Comparison of ENCODE assay signal across 8 mouse cellular contexts in the genomic region with DNA sequence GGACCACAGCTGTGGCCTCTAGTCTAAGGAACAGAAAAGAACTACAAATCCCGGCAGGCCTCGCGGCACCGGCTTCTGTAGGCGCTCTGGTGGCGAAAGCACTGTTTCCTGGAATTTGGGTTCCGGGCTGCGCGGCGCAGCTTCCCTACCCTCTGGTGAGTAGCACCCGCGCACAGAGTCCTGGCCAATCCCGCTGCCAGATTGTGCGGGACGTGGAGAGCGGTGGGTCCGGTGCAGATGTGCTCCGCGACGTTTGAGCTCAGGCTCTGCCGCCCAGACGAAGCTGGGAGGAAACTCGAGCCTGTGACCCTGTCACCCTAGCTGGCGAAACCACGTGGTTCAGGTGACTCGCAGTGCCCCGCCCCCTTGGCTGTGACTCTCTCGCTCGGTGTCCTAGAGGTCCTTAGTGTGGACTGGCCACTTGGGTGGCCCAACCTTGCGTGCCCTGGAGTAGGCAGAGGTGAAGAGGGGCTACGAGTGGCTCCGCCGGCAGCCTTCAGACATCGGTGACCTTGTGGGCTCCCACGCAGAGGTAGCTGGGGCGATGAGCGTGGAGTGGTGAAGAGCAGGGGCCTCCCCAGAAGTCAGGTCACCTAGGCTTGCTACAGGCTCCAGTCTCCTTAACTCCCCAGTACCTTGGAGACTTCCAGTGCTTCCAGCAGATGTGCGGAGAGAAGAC. TPM values are rescaled to one million over a fixed set of nuclear protein-coding genes. Genes with fewer than 3 reads are reported as not detected.
DNase-seq lines count a peak whose midpoint lies in the region; ATAC-seq and TF ChIP-seq lines count a peak whose summit lies in the region.

A gene (plus strand): TSS at position 114 of the 679 bp plus-strand sequence.

- no peaks in the 10 kb centered on the region for H3K9me3 ChIP-seq in G1E (replicated peaks)
- H3K9me3 ChIP-seq in forebrain, postnatal 0 days (ENCODE audit: low read length), result no peaks in the 10 kb centered on the region
- H3K9me3 ChIP-seq in lung, embryonic 15.5 days, result no peaks in the 10 kb centered on the region

- WGBS in forebrain, postnatal 0 days, result 1% methylated on average over 38 of the region's 38 CpGs
- under 1% methylated on average over 38 of the region's 38 CpGs for WGBS in lung, embryonic 15.5 days

- H3K4me3 ChIP-seq in G1E (ENCODE audit: low read depth, low read length), result peak within 1 kb of the TSS; percentile 81
- peak within 1 kb of the TSS; percentile 72 for H3K4me3 ChIP-seq in forebrain, postnatal 0 days (ENCODE audit: low read depth, low read length)
- H3K4me3 ChIP-seq in lung, embryonic 15.5 days, result peak within 1 kb of the TSS; percentile 85

- peak; percentile 94 for DNase-seq in G1E (ENCODE audit: low spot score)
- peak; percentile 92 to 95 for DNase-seq in cerebellum, adult 18-20 months
- DNase-seq in forebrain, postnatal 0 days, result peak; percentile 93
- DNase-seq in heart, postnatal 4 days, result peak; percentile 89
- DNase-seq in layer of hippocampus, adult 8-10 months (ENCODE audit: low spot score in 2 of 2), result peak; percentile 90 to 95
- DNase-seq in ovary, adult 18-20 months (ENCODE audit: low spot score), result peak; percentile 78
- DNase-seq in thymus, postnatal 0 days (ENCODE audit: low spot score), result peak; percentile 86

- peaks cover 30% of the 10 kb centered on the region for H3K4me1 ChIP-seq in G1E (ENCODE audit: insufficient read depth, low read depth, low read length)
- peaks cover 5% of the 10 kb centered on the region; the same call in 1 of the 2 replicates for H3K4me1 ChIP-seq in forebrain, postnatal 0 days (ENCODE audit: insufficient read depth)
- peaks cover 7% of the 10 kb centered on the region; the same call in 1 of the 2 replicates for H3K4me1 ChIP-seq in lung, embryonic 15.5 days

- no peak for TF ChIP-seq CTCF in G1E (IDR thresholded peaks at IDR 0.05; ENCODE audit: low read depth, low read length)
- peak; percentile 26; the same call in 1 of the 2 replicates for TF ChIP-seq CTCF in forebrain, postnatal 0 days (IDR thresholded peaks at IDR 0.05; ENCODE audit: low read depth)

- H3K9ac ChIP-seq in forebrain, postnatal 0 days, result peak within 1 kb of the TSS; percentile 58
- H3K9ac ChIP-seq in lung, embryonic 15.5 days, result peak within 1 kb of the TSS; percentile 60

- peak within 1 kb of the TSS; percentile 96 for H3K4me2 ChIP-seq in forebrain, postnatal 0 days (ENCODE audit: low read depth)
- peak within 1 kb of the TSS; percentile 86 for H3K4me2 ChIP-seq in lung, embryonic 15.5 days

- peak within 1 kb of the TSS; percentile 67 for H3K27ac ChIP-seq in forebrain, postnatal 0 days (ENCODE audit: low read depth, low read length)
- peak within 1 kb of the TSS; percentile 70 for H3K27ac ChIP-seq in lung, embryonic 15.5 days

- H3K27me3 ChIP-seq in G1E (ENCODE audit: insufficient read depth, low read length), result no peaks in the 10 kb centered on the region
- no peaks in the 10 kb centered on the region for H3K27me3 ChIP-seq in forebrain, postnatal 0 days (ENCODE audit: insufficient read depth, low read length)
- H3K27me3 ChIP-seq in lung, embryonic 15.5 days, result no peaks in the 10 kb centered on the region

- peaks cover 12% of the 10 kb centered on the region for H3K36me3 ChIP-seq in G1E (replicated peaks)
- no peaks in the 10 kb centered on the region for H3K36me3 ChIP-seq in forebrain, postnatal 0 days (ENCODE audit: insufficient read depth)
- H3K36me3 ChIP-seq in lung, embryonic 15.5 days, result no peaks in the 10 kb centered on the region

- ATAC-seq in G1E (ENCODE audit: extremely low read depth, insufficient number of reproducible peaks, low FRiP score, poor library complexity, severe bottlenecking), result peak; percentile 95
- ATAC-seq in forebrain, postnatal 0 days, result peak; percentile 98
- ATAC-seq in lung, embryonic 15.5 days (ENCODE audit: borderline replicate concordance, extremely low read depth, low FRiP score, low TSS enrichment), result peak; percentile 95

RNA-seq across cellular contexts. Expression of the gene that starts here (rescaled TPM):
- 9.2 and 10.9 TPM in 2 replicates for total RNA-seq in G1E (2014; fragmentation: Nextera tagmentation)
- 28.4 and 30.4 TPM in 2 replicates for total RNA-seq in G1E (2017)
- polyA plus RNA-seq in G1E (2012), result 8.1 and 10.4 TPM in 2 replicates
- 40.5 and 41.4 TPM in 2 replicates for total RNA-seq in forebrain, postnatal 0 days (2014; rRNA removed)
- polyA plus RNA-seq in forebrain, postnatal 0 days (2015; fragmentation: Nextera tagmentation; extraction: Ambion mirVana), result 39.6 and 43.9 TPM in 2 replicates
- total RNA-seq in heart, postnatal 4 days (2021), result 10 to 100 TPM; 21.6 to 21.9 TPM
- 10 to 100 TPM; 35.2 to 40.0 (median 35.5) TPM for total RNA-seq in layer of hippocampus, adult 8-10 months (2022)
- polyA plus RNA-seq in lung, embryonic 15.5 days (2015; fragmentation: Nextera tagmentation; extraction: Ambion mirVana), result 18.9 and 19.4 TPM in 2 replicates
- 15.4 and 16.3 TPM in 2 replicates for polyA plus RNA-seq in thymus, postnatal 0 days (2015; fragmentation: Nextera tagmentation; extraction: Ambion mirVana)

Comparison
In these comparisons a context has a peak if more than half of its experiments do, and no peak if none do; other contexts are left out.
1. Peak in every context shown above with its lines: DNase-seq, ATAC-seq, H3K4me3 ChIP-seq and H3K27ac ChIP-seq.